Mouse (Mus musculus) heart, postnatal 0 days (tissue): Measurements from ENCODE around the gene Xrn1. TPM values are rescaled to one million over a fixed set of nuclear protein-coding genes. Genes with fewer than 3 reads are reported as not detected.

ENCODE experiments used
- ATAC-seq: fragments of 200-750 bp; cut with Nextera tagmentation; 2 replicates; pipeline ENCODE4 v1.8.0; 2017; ENCODE audit warnings: low read depth, moderate number of reproducible peaks, moderate library complexity; ENCODE audit not compliant: insufficient read depth
- DNase-seq: peaks from one replicate; pipeline ENCODE4 v3.0.0-alpha.2; 2016; ENCODE audit warnings: low spot score
- H3K27ac ChIP-seq: fragments of 300-500 bp; sonication (generic); 2 replicates; pipeline ENCODE4 v1.5.1; 2014; ENCODE audit warnings: low read depth, mild to moderate bottlenecking
- H3K27me3 ChIP-seq: fragments of 300-500 bp; sonication (generic); 2 replicates; pipeline ENCODE4 v1.6.1; 2014; ENCODE audit warnings: low read length, mixed read lengths; ENCODE audit not compliant: control insufficient read depth, insufficient read depth
- H3K36me3 ChIP-seq: fragments of 300-500 bp; sonication (generic); replicated peaks from 2 replicates; pipeline ENCODE4 v1.6.1; 2014; ENCODE audit warnings: low read length, mixed read lengths; ENCODE audit not compliant: control insufficient read depth, insufficient read depth
- H3K4me1 ChIP-seq: fragments of 300-500 bp; sonication (generic); 2 replicates; pipeline ENCODE4 v1.6.1; 2014; ENCODE audit warnings: antibody characterized with exemption; ENCODE audit not compliant: control insufficient read depth, insufficient read depth
- H3K4me2 ChIP-seq: fragments of 300-500 bp; sonication (generic); 2 replicates; pipeline ENCODE4 v1.6.1; 2014; ENCODE audit warnings: low read depth, mild to moderate bottlenecking, low read length, moderate library complexity
- H3K4me3 ChIP-seq: fragments of 300-500 bp; sonication (generic); 2 replicates; pipeline ENCODE4 v1.5.1; 2014; ENCODE audit warnings: low read depth, low read length
- H3K9ac ChIP-seq: fragments of 300-500 bp; sonication (generic); replicated peaks from 2 replicates; pipeline ENCODE4 v1.6.1; 2014; ENCODE audit warnings: low read depth, low read length, mixed read lengths
- H3K9me3 ChIP-seq: fragments of 300-500 bp; sonication (generic); replicated peaks from 2 replicates; pipeline ENCODE4 v1.6.1; 2016; ENCODE audit warnings: low read length; ENCODE audit not compliant: control insufficient read depth
- CTCF ChIP-seq: IDR thresholded peaks from 2 replicates; pipeline ENCODE4 v1.5.1; 2016; ENCODE audit warnings: antibody characterized with exemption, control low read depth, low read depth
- EP300 ChIP-seq: IDR thresholded peaks from 2 replicates; pipeline ENCODE4 v1.6.1; 2016; ENCODE audit warnings: antibody characterized with exemption, low read depth
- WGBS: fragments of 180-500 bp; shearing (Covaris S2); extraction: QIAGEN DNeasy Blood & Tissue Kit; methylation state at CpG from one replicate; pipeline ENCODE4 v1.1.7; 2014; 5-methylcytosine and 5-hydroxymethylcytosine counted together
- polyA plus RNA-seq: library from polyadenylated mRNA; unstranded; fragments of >200 nt; fragmentation: Nextera tagmentation; extraction: Ambion mirVana; gene quantifications from 2 replicates; pipeline ENCODE4 v1.2.1, GENCODE M21; 2015
- total RNA-seq: library from RNA; depleted of rRNA; stranded (reverse); fragments of >200 nt; gene quantifications from 2 replicates; pipeline ENCODE4 v1.2.3, GENCODE M21; 2014; ENCODE audit warnings: low replicate concordance; rRNA removed

The Xrn1 gene
- total and polyA plus RNA-seq, 2 experiments from 2014 or later, result 8.8 to 14.0 TPM

- ATAC-seq, result no peak
- Histone ChIP-seq H3K9me3 (peaks cover 9% of the 10 kb centered on the region; the same call in 1 of the 2 replicates), H3K36me3 (no peaks in the 10 kb centered on the region), H3K27ac (no peak overlapping the region), H3K4me3 (no peak overlapping the region), H3K27me3 (no peaks in the 10 kb centered on the region), H3K4me1 (no peaks in the 10 kb centered on the region), H3K4me2 (no peak overlapping the region), H3K9ac (no peak overlapping the region)
- no peak for DNase-seq
- TF ChIP-seq CTCF (no peak), EP300 (no peak)
- 86% methylated on average over 1 of the region's 1 CpGs for WGBS
Measured at GRCm38 (mm10) chr9:96093221-96093620, 138.7 kb downstream of the Xrn1 start.

GRCm38 (mm10) chr9:96094341-96094740 is 139.8 kb downstream of the Xrn1 start:
- Histone ChIP-seq H3K4me1 (no peaks in the 10 kb centered on the region), H3K9ac (no peak overlapping the region), H3K4me2 (no peak overlapping the region), H3K36me3 (no peaks in the 10 kb centered on the region), H3K9me3 (peaks cover 14% of the 10 kb centered on the region), H3K27me3 (no peaks in the 10 kb centered on the region), H3K4me3 (no peak overlapping the region), H3K27ac (no peak overlapping the region)
- TF ChIP-seq EP300 (no peak), CTCF (no peak)
- ATAC-seq, result no peak
- 53% methylated on average over 1 of the region's 1 CpGs for WGBS
- no peak for DNase-seq

DNA sequence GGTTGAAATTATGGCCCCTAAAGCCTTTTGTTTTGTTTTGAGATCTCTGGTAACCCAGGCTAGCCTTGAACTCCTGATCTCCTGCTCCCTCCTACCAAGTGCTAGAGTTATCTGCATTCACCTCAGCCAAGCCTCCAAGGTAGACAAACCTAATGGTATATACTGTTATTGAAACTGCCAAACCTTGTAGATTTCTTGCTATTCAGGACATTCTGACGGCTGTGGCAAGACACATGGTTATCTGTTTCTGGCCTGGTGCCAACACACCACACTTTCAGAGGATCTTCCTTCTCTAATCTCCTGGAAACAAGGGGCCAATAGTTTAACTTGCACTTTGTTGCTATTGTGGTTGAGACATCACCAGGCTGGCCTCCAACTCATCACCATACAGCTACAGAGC is 140.6 kb downstream of the Xrn1 start:
- no peak for DNase-seq
- TF ChIP-seq CTCF (no peak), EP300 (no peak)

DNA sequence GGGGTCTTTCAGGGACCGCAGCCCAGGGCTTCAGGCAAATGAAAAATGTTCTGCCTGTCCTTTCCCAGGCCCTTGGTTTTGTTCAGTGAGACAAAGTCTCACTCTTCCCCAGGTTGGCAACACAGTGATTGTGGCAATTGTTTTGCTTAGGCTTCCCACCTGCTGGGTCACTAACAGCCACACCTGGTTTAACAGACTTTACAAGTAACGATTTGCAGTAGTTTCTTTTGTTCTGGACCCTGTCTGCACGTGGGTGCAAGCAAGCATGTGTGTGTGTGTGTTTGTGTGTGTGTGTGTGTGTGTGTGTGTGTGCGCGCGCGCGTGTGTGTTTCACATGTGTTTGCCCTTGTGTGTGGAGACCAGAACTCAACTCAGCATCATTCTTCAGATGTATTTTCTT is 148.3 kb downstream of the Xrn1 start:
- ATAC-seq (no peak), DNase-seq (no peak)
- no peak overlapping the region for H3K4me3 ChIP-seq
- H3K4me1 ChIP-seq, result no peaks in the 10 kb centered on the region
- WGBS, result 79% methylated on average over 8 of the region's 8 CpGs
- H3K9me3 ChIP-seq, result peaks cover 20% of the 10 kb centered on the region
- no peaks in the 10 kb centered on the region for H3K27me3 ChIP-seq
- H3K36me3 ChIP-seq, result no peaks in the 10 kb centered on the region
- TF ChIP-seq EP300 (no peak), CTCF (no peak)
- no peak overlapping the region for H3K9ac ChIP-seq
- H3K27ac ChIP-seq, result no peak overlapping the region
- H3K4me2 ChIP-seq, result no peak overlapping the region

More for the DNA sequence above, 140.6 kb downstream of the Xrn1 start:
- Histone ChIP-seq H3K4me3 (no peak overlapping the region), H3K9ac (no peak overlapping the region), H3K27me3 (no peaks in the 10 kb centered on the region), H3K4me2 (no peak overlapping the region), H3K9me3 (peaks cover 21% of the 10 kb centered on the region), H3K4me1 (no peaks in the 10 kb centered on the region), H3K36me3 (no peaks in the 10 kb centered on the region), H3K27ac (no peak overlapping the region)
- ATAC-seq, result no peak
- 43% methylated on average over 1 of the region's 1 CpGs for WGBS

Other genes with a start within 250 kb of the Xrn1 start
- gene Trpc1, start 204.4 kb upstream of the Xrn1 start, total RNA-seq, result 5.9 and 7.6 TPM in 2 replicates
- gene Trpc1, start 204.4 kb upstream of the Xrn1 start, polyA plus RNA-seq, result 2.2 and 2.3 TPM in 2 replicates
- not detected in 2 replicates for gene Pls1, start 109.4 kb upstream of the Xrn1 start, total RNA-seq
- 0.11 TPM in 2 replicates for gene Pls1, start 109.4 kb upstream of the Xrn1 start, polyA plus RNA-seq
- 13.0 and 15.9 TPM in 2 replicates for gene Atr, start 97.2 kb upstream of the Xrn1 start, total RNA-seq
- gene Atr, start 97.2 kb upstream of the Xrn1 start, polyA plus RNA-seq, result 4.9 and 5.6 TPM in 2 replicates
- 0.76 and 3.2 TPM in 2 replicates for gene Gk5, start 164.6 kb downstream of the Xrn1 start, total RNA-seq
- 1.6 and 1.7 TPM in 2 replicates for gene Gk5, start 164.6 kb downstream of the Xrn1 start, polyA plus RNA-seq
- 32.5 and 95.8 TPM in 2 replicates for gene Tfdp2, start 241.5 kb downstream of the Xrn1 start, total RNA-seq
- 33.4 and 33.7 TPM in 2 replicates for gene Tfdp2, start 241.5 kb downstream of the Xrn1 start, polyA plus RNA-seq